Mouse (Mus musculus): Measurements from ENCODE around the gene Clpx.

DNA sequence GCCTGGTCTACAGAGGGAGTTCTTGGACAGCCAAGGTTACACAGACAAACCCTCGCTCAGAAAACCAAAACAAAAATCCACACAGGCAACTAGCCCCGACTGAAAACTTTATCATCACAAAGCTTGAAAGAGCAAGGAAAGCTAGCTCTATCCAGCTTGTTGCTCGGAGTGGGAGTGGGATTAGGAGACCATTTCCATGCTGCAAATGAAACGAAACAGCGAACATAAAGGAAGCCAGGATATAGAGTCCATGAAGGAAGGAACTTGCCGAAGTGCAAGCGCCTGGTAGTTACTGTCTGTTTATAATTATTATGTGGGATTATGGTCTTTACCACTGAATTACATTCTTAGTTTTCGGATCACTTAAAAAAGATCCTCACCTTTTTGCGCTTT is 484 bp upstream of the Clpx start:
- TF ChIP-seq CTCF (conservative IDR thresholded peaks at IDR 0.05; ENCODE audit: insufficient read depth, insufficient read length, low read depth, low read length) (no peak), POLR2A (IDR thresholded peaks at IDR 0.05; ENCODE audit: low read depth, low read length) (no peak)

Data from kidney, adult 2 months (tissue).